Mouse (Mus musculus): ENCODE measurements around the gene Crlf1.
A peak's percentile ranks its signal among the peaks of the same experiment; 100 is the strongest.

The Crlf1 gene

GRCm38 (mm10) chr8:70492664-70493640 lies at the start of gene Crlf1:
TSS of gene Crlf1 (plus strand) at chr8:70493158.
- no peak for DNase-seq

GRCm38 (mm10) chr8:70443326-70443725 lies 49.6 kb upstream of the Crlf1 start:
- DNase-seq = no peak

GRCm38 (mm10) chr8:70445988-70446387 lies 47.0 kb upstream of the Crlf1 start:
- no peak for DNase-seq

GRCm38 (mm10) chr8:70447639-70448420 lies 45.1 kb upstream of the Crlf1 start:
- DNase-seq = peak in 1 of 2 experiments; percentile 6

GRCm38 (mm10) chr8:70452196-70452966 lies 40.6 kb upstream of the Crlf1 start:
- DNase-seq = no peak

- DNase-seq = no peak
Observed at GRCm38 (mm10) chr8:70453852-70454251, 39.1 kb upstream of the Crlf1 start.

- DNase-seq = no peak
Observed at GRCm38 (mm10) chr8:70456996-70457395, 36.0 kb upstream of the Crlf1 start.

GRCm38 (mm10) chr8:70457882-70458281 lies 35.1 kb upstream of the Crlf1 start:
- DNase-seq = no peak

- DNase-seq = no peak
Observed at GRCm38 (mm10) chr8:70458462-70458861, 34.5 kb upstream of the Crlf1 start.

- no peak for DNase-seq
Observed at GRCm38 (mm10) chr8:70459636-70460035, 33.3 kb upstream of the Crlf1 start.

- DNase-seq = no peak
Observed at GRCm38 (mm10) chr8:70460199-70460598, 32.8 kb upstream of the Crlf1 start.

- no peak for DNase-seq
Observed at GRCm38 (mm10) chr8:70460606-70461005, 32.4 kb upstream of the Crlf1 start.

- no peak for DNase-seq
Observed at GRCm38 (mm10) chr8:70461765-70462515, 31.0 kb upstream of the Crlf1 start.

GRCm38 (mm10) chr8:70462516-70462813 lies 30.5 kb upstream of the Crlf1 start:
- no peak for DNase-seq

- no peak for DNase-seq
Observed at GRCm38 (mm10) chr8:70463306-70463705, 29.7 kb upstream of the Crlf1 start.

GRCm38 (mm10) chr8:70464162-70464561 lies 28.8 kb upstream of the Crlf1 start:
- no peak for DNase-seq

GRCm38 (mm10) chr8:70465701-70466100 lies 27.3 kb upstream of the Crlf1 start:
- no peak for DNase-seq

- DNase-seq = no peak
Observed at GRCm38 (mm10) chr8:70466305-70466704, 26.7 kb upstream of the Crlf1 start.

- peak; percentile 51 to 67 for DNase-seq
Observed at GRCm38 (mm10) chr8:70466771-70467170, 26.2 kb upstream of the Crlf1 start.

GRCm38 (mm10) chr8:70467229-70467725 lies 25.7 kb upstream of the Crlf1 start:
- no peak for DNase-seq

- DNase-seq = no peak
Observed at GRCm38 (mm10) chr8:70467907-70468306, 25.1 kb upstream of the Crlf1 start.

GRCm38 (mm10) chr8:70468733-70469132 lies 24.2 kb upstream of the Crlf1 start:
- DNase-seq = no peak
